Mouse (Mus musculus) CD4-positive, CD25-positive, alpha-beta regulatory T cell, adult 4 months (primary cell): Measurements from ENCODE around the gene Tasp1. TPM values are rescaled to one million over a fixed set of nuclear protein-coding genes. Genes with fewer than 3 reads are reported as not detected.
"Not testable (repeated sequence)": the region's sequence is repeated elsewhere in the genome, so short reads cannot be mapped to it uniquely, and the experiment has no call there.

Experiments
- ATAC-seq: one replicate; pipeline ENCODE4 v1.8.0; 2017
- polyA plus RNA-seq, 2 experiments: library from polyadenylated mRNA; unstranded; fragments of 100-300 nt; shearing (Covaris generic); gene quantifications; one replicate each; pipeline ENCODE4 v1.2.1; 2017

Gene Tasp1
- polyA plus RNA-seq, 2 experiments from 2014 or later, result 113 to 114 TPM

GRCm38 (mm10) chr2:140051607-140052126, 14.9 kb downstream of the Tasp1 start:
- peak; percentile 87 for ATAC-seq

- peak; percentile 85 for ATAC-seq
Observed at GRCm38 (mm10) chr2:140042522-140043131, 24.0 kb downstream of the Tasp1 start.

- peak; percentile 25 for ATAC-seq
Observed at GRCm38 (mm10) chr2:140042081-140042480, 24.5 kb downstream of the Tasp1 start.

GRCm38 (mm10) chr2:140037459-140037858, 29.1 kb downstream of the Tasp1 start:
- peak; percentile 9 for ATAC-seq

DNA sequence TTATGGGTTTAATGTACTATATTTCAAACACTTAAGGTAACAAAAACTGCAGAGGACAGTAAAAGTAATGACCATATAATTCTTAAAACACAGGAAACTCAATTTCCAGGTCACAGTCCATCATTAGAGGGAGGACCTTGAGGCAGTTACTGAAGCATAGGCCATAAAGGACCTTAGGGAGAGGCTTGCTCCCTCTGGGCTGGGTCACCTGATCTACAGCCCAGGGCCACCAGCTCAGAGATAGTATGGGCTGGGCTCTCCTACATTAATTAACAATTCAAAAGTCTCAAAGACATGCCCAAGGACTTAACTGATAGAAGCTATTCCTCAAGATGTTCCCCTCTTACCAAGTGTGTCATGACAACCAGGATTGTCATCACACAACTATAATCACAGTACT, 29.8 kb downstream of the Tasp1 start:
- ATAC-seq, result no peak

GRCm38 (mm10) chr2:140024937-140025336, 41.7 kb downstream of the Tasp1 start:
- no peak for ATAC-seq

DNA sequence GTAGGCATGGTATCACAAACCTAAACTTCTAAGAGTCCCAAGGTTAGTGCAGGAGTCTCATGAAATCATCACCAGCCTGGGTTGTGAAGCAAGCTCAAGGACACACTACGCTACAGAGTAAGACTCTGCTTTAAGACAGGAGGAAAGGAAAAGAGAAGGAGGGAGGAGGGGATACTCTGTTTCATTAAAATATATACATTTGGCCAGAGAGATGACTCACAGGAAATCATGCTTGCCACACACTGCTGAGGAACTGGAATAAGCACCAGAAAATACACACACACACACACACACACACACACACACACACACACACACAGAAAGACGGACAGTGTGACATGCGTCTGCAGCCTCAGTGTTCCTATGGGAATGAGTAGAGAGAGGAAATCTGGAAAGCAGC, 59.2 kb downstream of the Tasp1 start:
- ATAC-seq, result no peak

DNA sequence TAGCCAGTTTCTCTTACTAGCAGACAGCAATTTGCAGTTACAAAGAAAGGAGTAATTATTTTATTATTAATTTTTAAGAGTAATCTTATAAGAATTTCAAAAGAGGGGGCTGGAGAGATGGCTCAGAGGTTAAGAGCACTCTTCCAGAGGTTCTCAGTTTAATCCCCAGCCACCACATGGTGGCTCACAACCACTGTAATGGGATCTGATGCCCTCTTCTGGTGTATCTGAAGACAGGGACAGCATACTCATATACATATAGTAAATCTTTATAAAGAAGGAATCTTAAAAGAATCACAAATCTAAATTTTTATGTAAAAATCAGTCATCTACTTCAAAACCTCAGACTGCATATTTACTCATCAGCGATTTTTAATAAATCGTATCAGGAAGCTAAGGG, 68.4 kb downstream of the Tasp1 start:
- no peak for ATAC-seq

- ATAC-seq, result peak; percentile 56
Observed at GRCm38 (mm10) chr2:139989907-139990306, 76.7 kb downstream of the Tasp1 start.

- no peak for ATAC-seq
Observed at GRCm38 (mm10) chr2:139967451-139967850, 99.2 kb downstream of the Tasp1 start.

DNA sequence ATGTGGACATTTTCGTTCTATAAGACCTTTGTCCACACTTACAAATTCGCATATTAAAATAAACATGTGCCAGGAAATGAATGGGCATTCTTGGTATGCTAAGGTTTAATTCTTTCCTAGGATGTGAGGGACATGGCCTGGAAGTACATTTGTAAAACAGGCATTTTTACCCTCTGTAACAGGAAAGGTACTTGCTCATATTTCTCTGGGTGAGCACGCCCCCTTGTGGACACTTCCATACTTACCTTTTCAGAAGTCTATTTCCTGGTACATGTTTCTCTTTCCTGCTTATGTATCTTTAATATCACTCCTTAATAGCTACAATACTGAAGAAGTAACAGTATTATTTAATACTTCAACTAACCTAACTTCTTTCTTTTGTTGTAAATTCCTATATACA, 100.3 kb downstream of the Tasp1 start:
- peak; percentile 77 for ATAC-seq

- no peak for ATAC-seq
Observed at GRCm38 (mm10) chr2:139948843-139949242, 117.8 kb downstream of the Tasp1 start.

DNA sequence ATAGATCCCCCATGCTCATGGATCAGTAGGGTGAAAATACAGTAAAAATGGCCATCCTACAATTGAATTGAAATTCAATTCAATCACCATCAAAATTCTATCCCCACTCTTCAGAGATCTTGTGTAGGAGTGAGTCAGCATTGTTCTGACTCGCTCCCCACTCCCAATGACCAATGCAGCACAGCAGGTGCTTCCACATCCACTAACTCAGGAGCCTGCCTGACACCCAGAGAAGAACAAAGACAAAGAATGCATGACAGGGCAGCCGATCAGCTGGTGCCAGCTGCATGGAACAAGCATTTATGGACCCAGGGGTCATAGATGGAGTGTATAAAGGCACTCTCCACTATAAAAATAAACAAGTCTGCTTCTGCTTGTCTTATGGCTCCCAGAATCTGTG, 129.0 kb downstream of the Tasp1 start:
- ATAC-seq, result no peak

DNA sequence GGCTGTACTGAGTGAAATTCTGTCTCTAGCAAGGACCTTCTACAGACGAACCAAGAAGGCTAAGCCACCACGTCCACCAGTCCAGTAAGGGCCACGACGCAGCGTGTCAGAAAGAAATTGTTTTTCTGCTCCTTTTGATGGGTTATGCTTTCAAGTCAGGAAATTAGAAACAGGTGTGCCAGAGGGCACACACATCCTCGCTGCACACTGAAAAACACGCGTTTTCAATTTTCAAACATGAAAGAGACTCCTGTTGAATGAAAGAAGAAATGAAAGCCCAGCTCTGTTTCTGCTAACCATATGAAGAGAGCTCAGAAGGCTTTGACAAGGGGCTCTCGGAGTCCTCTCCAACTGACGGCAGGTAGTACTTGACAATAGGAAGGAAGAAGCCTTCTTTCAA, 132.0 kb downstream of the Tasp1 start:
- peak; percentile 35 for ATAC-seq

DNA sequence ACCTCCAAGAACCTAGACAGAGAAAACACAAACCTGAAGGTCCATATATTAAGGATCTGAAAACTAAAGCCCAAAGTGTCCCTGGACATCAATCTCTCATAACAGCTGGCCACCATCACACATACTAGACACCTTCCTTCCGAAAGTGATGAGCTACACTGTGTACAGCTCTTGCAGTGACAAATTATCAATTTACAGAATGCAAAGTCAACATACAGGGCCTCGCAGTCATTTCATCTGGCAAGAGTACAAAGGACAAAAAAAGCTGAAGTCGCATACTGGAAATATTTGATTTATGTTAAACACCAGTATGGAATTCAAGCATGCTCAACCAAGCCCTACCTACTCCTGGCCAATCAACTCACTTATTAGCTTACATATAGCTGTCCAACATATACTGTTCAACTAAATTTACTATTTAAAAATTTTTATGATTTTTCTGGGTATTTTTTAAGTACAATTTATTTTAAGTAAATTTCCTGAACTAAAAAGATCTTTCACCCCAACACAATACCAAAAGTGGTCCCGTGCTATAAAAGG, 132.5 kb downstream of the Tasp1 start:
- no peak for ATAC-seq

DNA sequence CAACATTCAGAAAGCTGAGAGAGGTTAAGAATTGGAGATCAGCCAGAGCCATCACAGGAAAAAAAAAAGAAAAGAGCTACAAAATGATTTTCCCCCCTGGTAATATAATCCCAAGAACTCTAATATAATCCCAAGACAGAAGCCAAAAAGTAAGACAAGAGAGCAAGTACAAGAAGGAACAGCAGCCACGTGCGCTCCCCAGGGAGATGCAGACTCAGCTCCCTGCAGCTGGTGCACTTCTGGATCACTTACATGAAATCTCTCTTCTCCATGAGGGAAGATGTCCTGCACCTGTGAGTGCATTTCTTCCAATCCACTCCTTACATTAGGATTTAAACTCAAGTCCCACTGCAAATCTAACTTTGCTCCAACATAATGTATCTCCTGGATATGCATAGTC, 134.4 kb downstream of the Tasp1 start:
- no peak for ATAC-seq

GRCm38 (mm10) chr2:139924937-139925336, 141.7 kb downstream of the Tasp1 start:
- peak; percentile 53 for ATAC-seq

DNA sequence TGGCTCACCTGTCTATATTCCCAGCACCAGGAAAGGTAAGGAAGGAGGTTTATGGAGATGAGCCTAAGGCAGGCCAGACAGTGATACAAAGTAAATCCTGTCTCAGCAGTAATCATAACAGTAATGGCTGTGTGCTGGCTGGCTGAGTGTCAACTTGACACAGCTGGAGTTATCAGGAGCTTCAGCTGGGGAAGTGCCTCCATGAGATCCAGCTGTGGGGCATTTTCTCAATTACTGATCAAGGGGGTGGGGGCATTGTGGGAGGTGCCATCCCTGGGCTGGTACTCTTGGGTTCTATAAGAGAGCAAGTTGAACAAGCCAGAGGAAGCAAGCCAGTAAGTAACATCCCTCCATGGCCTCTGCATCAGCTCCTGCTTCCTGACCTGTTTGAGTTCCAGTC, 145.2 kb downstream of the Tasp1 start:
- not testable (repeated sequence) for ATAC-seq

- no peak for ATAC-seq
Observed at GRCm38 (mm10) chr2:139919757-139920156, 146.8 kb downstream of the Tasp1 start.

- no peak for ATAC-seq
Observed at GRCm38 (mm10) chr2:139906441-139907157, 160.0 kb downstream of the Tasp1 start.

GRCm38 (mm10) chr2:139891405-139892089, 175.1 kb downstream of the Tasp1 start:
- no peak for ATAC-seq

- ATAC-seq, result no peak
Observed at GRCm38 (mm10) chr2:139884264-139884637, 182.4 kb downstream of the Tasp1 start.

- no peak for ATAC-seq
Observed at GRCm38 (mm10) chr2:139883581-139884263, 182.9 kb downstream of the Tasp1 start.
